Mouse (Mus musculus): ENCODE data around the gene Crhbp. TPM values are rescaled to one million over a fixed set of nuclear protein-coding genes. Genes with fewer than 3 reads are reported as not detected.

Gene Crhbp
- total and polyA plus RNA-seq, 3 experiments: 0.45 TPM; not detected in 2

GRCm38 (mm10) chr13:95393242-95393641, 51.5 kb downstream of the Crhbp start:
- no peaks in the 10 kb centered on the region for H3K36me3 ChIP-seq (replicated peaks)
- ATAC-seq (ENCODE audit: extremely low read depth, insufficient number of reproducible peaks, low FRiP score, poor library complexity, severe bottlenecking): no peak
- H3K4me3 ChIP-seq (ENCODE audit: low read depth, low read length): no peak overlapping the region
- DNase-seq (ENCODE audit: low spot score): no peak
- H3K9me3 ChIP-seq (replicated peaks): peaks cover 31% of the 10 kb centered on the region
- peaks cover 17% of the 10 kb centered on the region for H3K4me1 ChIP-seq (ENCODE audit: insufficient read depth, low read depth, low read length)
- 0 out of 2 replicates have a peak, but pooled peaks cover 2% of the 10 kb centered on the region for H3K27me3 ChIP-seq (ENCODE audit: insufficient read depth, low read length)
- TF ChIP-seq TAL1 (conservative IDR thresholded peaks at IDR 0.05; ENCODE audit: low read depth, low read length) (no peak), POLR2AphosphoS5 (IDR thresholded peaks at IDR 0.05; ENCODE audit: insufficient replicate concordance, low read depth, low read length) (no peak), GATA1 (IDR thresholded peaks at IDR 0.05; ENCODE audit: borderline replicate concordance, low read length) (no peak), CTCF (IDR thresholded peaks at IDR 0.05; ENCODE audit: low read depth, low read length) (no peak), GATA2 (IDR thresholded peaks at IDR 0.05; ENCODE audit: borderline replicate concordance, low read depth, low read length) (no peak)

DNA sequence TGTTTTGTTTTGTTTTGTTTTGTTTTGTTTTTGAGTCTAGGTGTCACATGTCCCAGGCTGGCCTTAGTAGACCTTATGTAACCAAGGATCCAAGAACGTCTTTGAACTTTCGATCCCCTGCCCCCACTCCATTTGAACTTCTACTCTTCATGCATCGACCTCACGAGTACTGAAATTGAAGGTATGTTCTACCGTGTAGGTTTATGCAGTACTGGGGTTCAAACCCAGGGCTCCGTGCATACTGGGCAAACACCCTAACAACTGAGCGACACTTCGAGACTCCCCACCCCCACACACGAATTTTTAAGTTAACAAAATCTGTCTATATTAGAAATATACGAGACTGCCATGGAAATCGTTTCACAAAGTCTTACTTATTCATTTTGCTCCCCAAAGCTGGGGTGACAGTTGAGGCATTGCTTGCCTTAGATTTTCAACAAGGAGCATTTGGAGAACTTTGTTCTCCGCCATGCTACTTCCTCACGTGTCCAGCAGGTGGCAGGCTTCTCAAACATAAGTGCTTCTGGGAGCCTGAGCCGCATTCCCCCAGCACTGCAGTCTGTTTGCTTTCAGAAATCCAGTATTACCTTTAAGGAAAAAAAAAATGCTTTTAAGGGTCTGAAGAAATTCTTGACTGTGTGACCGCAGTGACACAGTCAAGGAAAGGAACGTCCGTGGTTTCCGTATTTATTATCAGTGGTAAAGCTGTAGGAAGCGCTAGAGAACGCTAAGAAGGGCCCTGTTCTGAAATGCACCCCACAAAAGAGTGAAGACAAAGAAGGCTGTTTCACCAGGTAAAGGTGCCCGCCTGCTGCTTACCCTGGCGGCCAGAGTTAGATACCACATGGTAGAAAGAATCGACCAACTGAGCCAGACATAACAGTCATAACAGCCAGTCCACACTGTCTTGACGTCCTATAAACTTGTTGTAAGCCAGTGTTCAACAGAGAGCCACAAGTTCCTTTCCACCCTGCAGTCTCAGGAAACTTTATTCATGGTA, 54.6 kb downstream of the Crhbp start:
- Histone ChIP-seq H3K36me3 (replicated peaks) (no peaks in the 10 kb centered on the region), H3K27me3 (ENCODE audit: insufficient read depth, low read length) (peaks cover 13% of the 10 kb centered on the region), H3K9me3 (replicated peaks) (peaks cover 14% of the 10 kb centered on the region), H3K4me3 (ENCODE audit: low read depth, low read length) (no peak overlapping the region), H3K4me1 (ENCODE audit: insufficient read depth, low read depth, low read length) (peaks cover 21% of the 10 kb centered on the region)
- TF ChIP-seq POLR2AphosphoS5 (IDR thresholded peaks at IDR 0.05; ENCODE audit: insufficient replicate concordance, low read depth, low read length): no peak
- TF ChIP-seq CTCF (IDR thresholded peaks at IDR 0.05; ENCODE audit: low read depth, low read length): peak; percentile 64
- DNase-seq (ENCODE audit: low spot score) (peak; percentile 23), ATAC-seq (ENCODE audit: extremely low read depth, insufficient number of reproducible peaks, low FRiP score, poor library complexity, severe bottlenecking) (peak; percentile 40)

- peaks cover 2% of the 10 kb centered on the region for H3K9me3 ChIP-seq (replicated peaks)
- no peak for DNase-seq (ENCODE audit: low spot score)
- H3K4me3 ChIP-seq (ENCODE audit: low read depth, low read length): no peak overlapping the region
- H3K4me1 ChIP-seq (ENCODE audit: insufficient read depth, low read depth, low read length): peaks cover 23% of the 10 kb centered on the region
- H3K36me3 ChIP-seq (replicated peaks): no peaks in the 10 kb centered on the region
- TF ChIP-seq POLR2AphosphoS5 (IDR thresholded peaks at IDR 0.05; ENCODE audit: insufficient replicate concordance, low read depth, low read length): no peak
- no peak for TF ChIP-seq CTCF (IDR thresholded peaks at IDR 0.05; ENCODE audit: low read depth, low read length)
- TF ChIP-seq GATA1 (IDR thresholded peaks at IDR 0.05; ENCODE audit: borderline replicate concordance, low read length): no peak
- no peak for TF ChIP-seq TAL1 (conservative IDR thresholded peaks at IDR 0.05; ENCODE audit: low read depth, low read length)
- no peak for TF ChIP-seq GATA2 (IDR thresholded peaks at IDR 0.05; ENCODE audit: borderline replicate concordance, low read depth, low read length)
- H3K27me3 ChIP-seq (ENCODE audit: insufficient read depth, low read length): peaks cover 25% of the 10 kb centered on the region
- ATAC-seq (ENCODE audit: extremely low read depth, insufficient number of reproducible peaks, low FRiP score, poor library complexity, severe bottlenecking): no peak
Measured at GRCm38 (mm10) chr13:95388226-95388625, 56.5 kb downstream of the Crhbp start.

GRCm38 (mm10) chr13:95382418-95382817, 62.3 kb downstream of the Crhbp start:
- Histone ChIP-seq H3K4me1 (ENCODE audit: insufficient read depth, low read depth, low read length) (peaks cover 2% of the 10 kb centered on the region; the same call in 1 of the 2 replicates), H3K27me3 (ENCODE audit: insufficient read depth, low read length) (peaks cover 44% of the 10 kb centered on the region), H3K9me3 (replicated peaks) (no peaks in the 10 kb centered on the region), H3K36me3 (replicated peaks) (no peaks in the 10 kb centered on the region), H3K4me3 (ENCODE audit: low read depth, low read length) (no peak overlapping the region)
- DNase-seq (ENCODE audit: low spot score) (no peak), ATAC-seq (ENCODE audit: extremely low read depth, insufficient number of reproducible peaks, low FRiP score, poor library complexity, severe bottlenecking) (no peak)
- TF ChIP-seq POLR2AphosphoS5 (IDR thresholded peaks at IDR 0.05; ENCODE audit: insufficient replicate concordance, low read depth, low read length) (no peak), GATA1 (IDR thresholded peaks at IDR 0.05; ENCODE audit: borderline replicate concordance, low read length) (no peak), GATA2 (IDR thresholded peaks at IDR 0.05; ENCODE audit: borderline replicate concordance, low read depth, low read length) (no peak), CTCF (IDR thresholded peaks at IDR 0.05; ENCODE audit: low read depth, low read length) (no peak), TAL1 (conservative IDR thresholded peaks at IDR 0.05; ENCODE audit: low read depth, low read length) (no peak)

Other genes with a start within 250 kb of the Crhbp start
- not detected in 2 replicates for gene Pde8b, start 194.6 kb downstream of the Crhbp start, total RNA-seq (2014; fragmentation: Nextera tagmentation)
- gene Pde8b, start 194.6 kb downstream of the Crhbp start, total RNA-seq (2017): 0.06 and 0.22 TPM in 2 replicates
- not detected in 2 replicates for gene Pde8b, start 194.6 kb downstream of the Crhbp start, polyA plus RNA-seq (2012)
- gene Zbed3, start 121.3 kb downstream of the Crhbp start, total RNA-seq (2014; fragmentation: Nextera tagmentation): not detected in 2 replicates
- 0.12 and 0.33 TPM in 2 replicates for gene Zbed3, start 121.3 kb downstream of the Crhbp start, total RNA-seq (2017)
- gene Zbed3, start 121.3 kb downstream of the Crhbp start, polyA plus RNA-seq (2012): not detected in 2 replicates
- gene Aggf1, start 69.6 kb downstream of the Crhbp start, total RNA-seq (2014; fragmentation: Nextera tagmentation): 30.6 and 35.6 TPM in 2 replicates
- 52.6 and 55.8 TPM in 2 replicates for gene Aggf1, start 69.6 kb downstream of the Crhbp start, total RNA-seq (2017)
- gene Aggf1, start 69.6 kb downstream of the Crhbp start, polyA plus RNA-seq (2012): 31.0 and 34.7 TPM in 2 replicates
- not detected in 2 replicates for gene S100z, start 33.8 kb upstream of the Crhbp start, total RNA-seq (2014; fragmentation: Nextera tagmentation)
- gene S100z, start 33.8 kb upstream of the Crhbp start, total RNA-seq (2017): not detected in 2 replicates
- gene S100z, start 33.8 kb upstream of the Crhbp start, polyA plus RNA-seq (2012): not detected in 2 replicates
- gene F2rl1, start 80.3 kb upstream of the Crhbp start, total RNA-seq (2014; fragmentation: Nextera tagmentation): not detected in 2 replicates
- gene F2rl1, start 80.3 kb upstream of the Crhbp start, total RNA-seq (2017): 0.05 and 0.06 TPM in 2 replicates
- not detected in 2 replicates for gene F2rl1, start 80.3 kb upstream of the Crhbp start, polyA plus RNA-seq (2012)
- not detected in 2 replicates for gene F2r, start 173.6 kb upstream of the Crhbp start, total RNA-seq (2014; fragmentation: Nextera tagmentation)
- not detected in 2 replicates for gene F2r, start 173.6 kb upstream of the Crhbp start, total RNA-seq (2017)
- gene F2r, start 173.6 kb upstream of the Crhbp start, polyA plus RNA-seq (2012): 0.02 and 0.03 TPM in 2 replicates

All from G1E (cell line).